Comparison of ENCODE assay signal across 10 mouse cellular contexts in genomic region chr9:108686475-108686887, GRCm38 (mm10). TPM values are rescaled to one million over a fixed set of nuclear protein-coding genes. Genes with fewer than 3 reads are reported as not detected.
DNase-seq lines count a peak whose midpoint lies in the region; ATAC-seq and TF ChIP-seq lines count a peak whose summit lies in the region.
"Had no signal": no experiment of that assay in that cellular context is flagged by ENCODE, and none has a peak within 500 bp of the region (broad histone marks: within the 10 kb centered on the region; RNA-seq: fewer than 3 reads in every experiment).

No protein-coding gene starts in this region.

- H3K27ac ChIP-seq in embryonic facial prominence, embryonic 14.5 days (replicated peaks; ENCODE audit: low read depth, low read length) = no peak overlapping the region
- 0 out of 2 replicates have a peak overlapping the region, but pooled peaks have one; percentile 32 for H3K27ac ChIP-seq in limb, embryonic 10.5 days

- ATAC-seq in embryonic facial prominence, embryonic 14.5 days (ENCODE audit: low read depth) = peak; percentile 35
- ATAC-seq: inflammation-experienced regulatory T-cells, adult 6 months had no signal

- H3K4me3 ChIP-seq in embryonic facial prominence, embryonic 14.5 days (ENCODE audit: low read depth, low read length) = no peak overlapping the region
- no peak overlapping the region for H3K4me3 ChIP-seq in limb, embryonic 10.5 days
- H3K4me3 ChIP-seq in myocyte = no peak overlapping the region

- H3ac ChIP-seq in myocyte (ENCODE audit: control insufficient read depth, insufficient read length) = no peak overlapping the region

- no peak overlapping the region for H3K4me2 ChIP-seq in embryonic facial prominence, embryonic 14.5 days (ENCODE audit: low read depth, low read length)
- peak overlapping the region; percentile 46 for H3K4me2 ChIP-seq in myocyte (ENCODE audit: low read depth)

- peak; percentile 7 for DNase-seq in left cerebral cortex, postnatal 4 days
- DNase-seq in left cerebral cortex, adult 8-10 months (ENCODE audit: low spot score in 2 of 2) = no peak
- peak; percentile 62 for DNase-seq in embryonic facial prominence, embryonic 14.5 days (ENCODE audit: low spot score)
- no peak for DNase-seq in limb, embryonic 10.5 days (ENCODE audit: low spot score)
- no peak for DNase-seq in MN1 (ENCODE audit: low spot score)
- DNase-seq in yolk sac, embryonic 10.5 days (ENCODE audit: low spot score) = no peak
- DNase-seq: adrenal gland, adult 2 months had no signal

- no peaks in the 10 kb centered on the region for H3K79me2 ChIP-seq in myocyte (ENCODE audit: control insufficient read depth, insufficient read depth)

- H3K9ac ChIP-seq in embryonic facial prominence, embryonic 14.5 days (ENCODE audit: low read depth, low read length) = no peak overlapping the region

- peaks cover 31% of the 10 kb centered on the region; the same call in 1 of the 2 replicates for H3K36me3 ChIP-seq in embryonic facial prominence, embryonic 14.5 days (ENCODE audit: control insufficient read depth, insufficient read depth, low read length)
- peaks cover 29% of the 10 kb centered on the region for H3K36me3 ChIP-seq in limb, embryonic 10.5 days
- H3K36me3 ChIP-seq in myocyte (ENCODE audit: control insufficient read depth, insufficient read depth) = no peaks in the 10 kb centered on the region

- H3K4me1 ChIP-seq in embryonic facial prominence, embryonic 14.5 days (ENCODE audit: control insufficient read depth, insufficient read depth, low read length) = no peaks in the 10 kb centered on the region
- peaks cover 14% of the 10 kb centered on the region for H3K4me1 ChIP-seq in limb, embryonic 10.5 days

- no peaks in the 10 kb centered on the region for H3K9me3 ChIP-seq in embryonic facial prominence, embryonic 14.5 days (ENCODE audit: control insufficient read depth, low read length)
- no peaks in the 10 kb centered on the region for H3K9me3 ChIP-seq in limb, embryonic 10.5 days (replicated peaks)
- H3K9me3 ChIP-seq: G1E had no signal

- TF ChIP-seq POLR2A in myocyte (IDR thresholded peaks at IDR 0.05; ENCODE audit: insufficient read length, low read depth) = no peak

- H3K27me3 ChIP-seq in embryonic facial prominence, embryonic 14.5 days (replicated peaks; ENCODE audit: control insufficient read depth, insufficient read depth, low read length) = no peaks in the 10 kb centered on the region
- peaks cover 9% of the 10 kb centered on the region for H3K27me3 ChIP-seq in limb, embryonic 10.5 days (ENCODE audit: low read depth, poor library complexity, severe bottlenecking)
- H3K27me3 ChIP-seq in myocyte (ENCODE audit: control insufficient read depth, insufficient read depth, insufficient read length) = no peaks in the 10 kb centered on the region

- WGBS in embryonic facial prominence, embryonic 14.5 days = 33% methylated on average over 4 of the region's 4 CpGs
- 35% methylated on average over 4 of the region's 4 CpGs for WGBS in limb, embryonic 10.5 days

- intact Hi-C loops in left cerebral cortex, postnatal 4 days (cut with DNase I) = no loop called here

TF ChIP-seq in myocyte, 11 proteins besides CTCF, POLR2A, EP300 and RAD21:
- TF ChIP-seq POLR2AphosphoS2 (IDR thresholded peaks at IDR 0.05; ENCODE audit: insufficient read length, low read depth) = no peak
- no peak for TF ChIP-seq REST (IDR thresholded peaks at IDR 0.05; ENCODE audit: insufficient read depth, insufficient read length)
- TF ChIP-seq MYOG (IDR thresholded peaks at IDR 0.05; ENCODE audit: control insufficient read depth in 1 of 3, insufficient read depth in 1 of 3, insufficient read length in 2 of 3, low read depth in 2 of 3) = peak in 1 of 3 experiments; percentile 46
- peak; percentile 36 for TF ChIP-seq TCF12 (IDR thresholded peaks at IDR 0.05; ENCODE audit: insufficient read depth, poor library complexity, severe bottlenecking)
- no peak for TF ChIP-seq MAX (IDR thresholded peaks at IDR 0.05; ENCODE audit: low read depth)
- TF ChIP-seq SRF (IDR thresholded peaks at IDR 0.05; ENCODE audit: control insufficient read depth, insufficient read length, low read depth) = no peak
- TF ChIP-seq MYOD1 (IDR thresholded peaks at IDR 0.05; ENCODE audit: control insufficient read depth in 1 of 3, insufficient read length in 2 of 3, low read depth in 2 of 3) = peak; percentile 43 to 84 (median 75)

RNA-seq across cellular contexts. Expression of gene Prkar2a, which starts 2.6 kb away (rescaled TPM):
- total RNA-seq in left cerebral cortex, postnatal 4 days (2021) = 10 to 100 TPM; 78.5 to 78.7 TPM
- 10 to 100 TPM; 45.9 to 52.1 (median 49.3) TPM for total RNA-seq in left cerebral cortex, adult 8-10 months (2022)
- polyA plus RNA-seq in embryonic facial prominence, embryonic 14.5 days (2014; fragmentation: Nextera tagmentation; extraction: Ambion mirVana) = 35.3 and 36.0 TPM in 2 replicates
- polyA plus RNA-seq in limb, embryonic 10.5 days (2016; fragmentation: Nextera tagmentation; extraction: Ambion mirVana) = 27.0 and 27.8 TPM in 2 replicates
- polyA plus RNA-seq in myocyte (2012; fragmentation: generic; extraction: Trizol) = 21.5 TPM
- polyA plus RNA-seq: G1E had no signal

RNA-seq across cellular contexts. Expression of gene Slc25a20, which starts 24.6 kb away (rescaled TPM):
- total RNA-seq in left cerebral cortex, postnatal 4 days (2021) = 10 to 100 TPM; 17.9 to 18.9 TPM
- 10 to 100 TPM; 11.1 to 15.8 (median 13.6) TPM for total RNA-seq in left cerebral cortex, adult 8-10 months (2022)
- 24.0 and 27.1 TPM in 2 replicates for polyA plus RNA-seq in embryonic facial prominence, embryonic 14.5 days (2014; fragmentation: Nextera tagmentation; extraction: Ambion mirVana)
- 28.8 and 35.7 TPM in 2 replicates for polyA plus RNA-seq in limb, embryonic 10.5 days (2016; fragmentation: Nextera tagmentation; extraction: Ambion mirVana)
- 27.7 TPM for polyA plus RNA-seq in myocyte (2012; fragmentation: generic; extraction: Trizol)

RNA-seq across cellular contexts. Expression of gene Arih2, which starts 37.3 kb away (rescaled TPM):
- total RNA-seq in left cerebral cortex, postnatal 4 days (2021) = 10 to 100 TPM; 58.3 to 59.6 TPM
- total RNA-seq in left cerebral cortex, adult 8-10 months (2022) = 10 to 100 TPM; 51.8 to 55.6 (median 54.2) TPM
- 36.4 and 39.5 TPM in 2 replicates for polyA plus RNA-seq in embryonic facial prominence, embryonic 14.5 days (2014; fragmentation: Nextera tagmentation; extraction: Ambion mirVana)
- 59.0 and 59.2 TPM in 2 replicates for polyA plus RNA-seq in limb, embryonic 10.5 days (2016; fragmentation: Nextera tagmentation; extraction: Ambion mirVana)
- polyA plus RNA-seq in myocyte (2012; fragmentation: generic; extraction: Trizol) = 51.1 TPM

Comparison
In these comparisons a context has a peak if more than half of its experiments do, and no peak if none do; other contexts are left out.
1. DNase-seq: peak in left cerebral cortex, postnatal 4 days (single experiment) and embryonic facial prominence, embryonic 14.5 days (single experiment); none in left cerebral cortex, adult 8-10 months (0 of 2), limb, embryonic 10.5 days (single experiment), MN1 (single experiment) and yolk sac, embryonic 10.5 days (single experiment).